Mouse (Mus musculus): ENCODE results near the gene 4931406P16Rik. TPM values are rescaled to one million over a fixed set of nuclear protein-coding genes. Genes with fewer than 3 reads are reported as not detected.

4931406P16Rik gene
- polyA plus RNA-seq, 1 experiment from 2014 or later: 26.9 TPM

DNA sequence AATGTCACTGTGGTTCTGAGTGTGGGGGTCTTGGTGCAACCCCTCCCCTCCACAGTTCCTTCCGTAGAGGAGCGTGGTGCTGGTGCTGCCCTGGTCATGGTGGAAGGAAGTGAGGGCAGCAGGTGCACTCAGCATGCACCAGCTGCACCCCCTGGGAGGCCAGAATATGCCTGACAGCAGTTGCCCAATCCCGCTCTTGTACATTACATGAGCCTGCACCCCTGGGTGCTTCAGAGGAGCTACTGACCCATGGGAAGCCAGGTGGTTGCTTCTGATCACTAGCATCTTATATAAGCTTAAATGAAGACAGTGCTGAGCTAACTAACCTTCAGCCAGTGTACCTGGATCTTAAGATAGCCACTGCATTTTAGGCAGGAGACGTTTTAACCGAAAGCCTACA lies 75.3 kb downstream of the 4931406P16Rik start:
- H3K9ac ChIP-seq (replicated peaks): no peak overlapping the region
- H3K27ac ChIP-seq: no peak overlapping the region
- H3K9me3 ChIP-seq: no peaks in the 10 kb centered on the region
- H3K27me3 ChIP-seq: no peaks in the 10 kb centered on the region
- H3K36me3 ChIP-seq: peaks cover 58% of the 10 kb centered on the region
- no peak overlapping the region for H3K4me2 ChIP-seq (replicated peaks)
- no peak for ATAC-seq
- H3K4me3 ChIP-seq (replicated peaks): no peak overlapping the region
- H3K4me1 ChIP-seq (replicated peaks): peaks cover 12% of the 10 kb centered on the region
- WGBS: 91% methylated on average over 5 of the region's 5 CpGs

GRCm38 (mm10) chr7:34235602-34236001 lies 77.7 kb downstream of the 4931406P16Rik start:
- Histone ChIP-seq H3K36me3 (peaks cover 40% of the 10 kb centered on the region), H3K4me2 (replicated peaks) (no peak overlapping the region), H3K4me3 (replicated peaks) (no peak overlapping the region), H3K27ac (no peak overlapping the region), H3K27me3 (no peaks in the 10 kb centered on the region), H3K9me3 (no peaks in the 10 kb centered on the region), H3K9ac (replicated peaks) (no peak overlapping the region), H3K4me1 (replicated peaks) (peaks cover 13% of the 10 kb centered on the region)
- 87% methylated on average over 5 of the region's 5 CpGs for WGBS
- no peak for ATAC-seq

GRCm38 (mm10) chr7:34234610-34235561 lies 78.5 kb downstream of the 4931406P16Rik start:
- no peaks in the 10 kb centered on the region for H3K9me3 ChIP-seq
- no peak for ATAC-seq
- H3K4me2 ChIP-seq (replicated peaks): peak overlapping the region; percentile 65
- peak overlapping the region; percentile 47 for H3K4me3 ChIP-seq (replicated peaks)
- H3K27me3 ChIP-seq: no peaks in the 10 kb centered on the region
- peaks cover 34% of the 10 kb centered on the region for H3K36me3 ChIP-seq
- peaks cover 17% of the 10 kb centered on the region for H3K4me1 ChIP-seq (replicated peaks)
- H3K27ac ChIP-seq: peak overlapping the region; percentile 83
- 4% methylated on average over 17 of the region's 17 CpGs for WGBS
- peak overlapping the region; percentile 68 for H3K9ac ChIP-seq (replicated peaks)

DNA sequence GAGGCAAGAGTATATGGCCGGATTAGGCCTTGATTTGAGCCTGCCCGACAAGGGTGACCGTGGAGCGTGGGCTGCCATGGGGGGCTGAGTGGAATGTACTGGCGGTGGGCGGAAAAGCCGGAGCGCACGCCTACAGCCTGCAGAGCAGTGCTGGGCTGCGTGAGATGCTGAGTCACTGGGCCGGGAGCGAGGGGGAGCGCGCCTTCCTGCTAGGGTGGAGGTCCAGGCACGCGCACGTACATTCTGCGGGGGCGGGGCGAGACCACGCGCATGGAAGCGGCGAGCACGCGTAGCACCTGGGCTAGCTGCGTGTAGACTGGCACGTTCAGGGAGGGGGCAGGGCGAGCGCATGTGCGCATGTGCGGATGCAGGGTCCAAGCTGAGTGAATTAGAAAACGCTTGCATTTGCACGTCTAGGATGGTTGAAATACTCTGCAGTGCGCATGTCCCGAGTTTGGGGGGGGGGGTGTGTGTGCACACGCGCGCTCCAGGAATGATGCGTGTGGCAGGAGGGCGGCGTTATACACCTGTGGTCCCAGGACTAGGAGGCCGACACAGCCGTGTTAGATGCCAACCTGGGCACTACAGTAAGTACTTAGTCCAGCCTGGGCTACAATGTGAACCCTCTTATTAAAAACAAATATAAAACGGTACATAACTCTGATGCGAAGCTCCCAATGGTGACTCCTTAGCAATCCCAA lies 79.3 kb downstream of the 4931406P16Rik start:
- Histone ChIP-seq H3K36me3 (peaks cover 26% of the 10 kb centered on the region), H3K4me2 (replicated peaks) (peak overlapping the region; percentile 65), H3K27me3 (no peaks in the 10 kb centered on the region), H3K27ac (peak overlapping the region; percentile 83), H3K9ac (replicated peaks) (peak overlapping the region; percentile 68), H3K9me3 (no peaks in the 10 kb centered on the region), H3K4me3 (replicated peaks) (peak overlapping the region; percentile 47), H3K4me1 (replicated peaks) (peaks cover 24% of the 10 kb centered on the region)
- under 1% methylated on average over 46 of the region's 46 CpGs for WGBS
- peak; percentile 97 for ATAC-seq

- Histone ChIP-seq H3K4me2 (replicated peaks) (peak overlapping the region; percentile 65), H3K9me3 (no peaks in the 10 kb centered on the region), H3K4me1 (replicated peaks) (peaks cover 34% of the 10 kb centered on the region), H3K4me3 (replicated peaks) (peak overlapping the region; percentile 47), H3K27me3 (no peaks in the 10 kb centered on the region), H3K36me3 (peaks cover 17% of the 10 kb centered on the region), H3K27ac (peak overlapping the region; percentile 83), H3K9ac (replicated peaks) (peak overlapping the region; percentile 58; the same call in 1 of the 2 replicates)
- WGBS: 43% methylated on average over 7 of the region's 7 CpGs
- ATAC-seq: peak; percentile 1; the same call in 1 of the 2 replicates
These were observed 80.3 kb downstream of the 4931406P16Rik start for GRCm38 (mm10) chr7:34232785-34233725.

GRCm38 (mm10) chr7:34230116-34230515 lies 83.2 kb downstream of the 4931406P16Rik start, which contains the start of gene Gpi1:
Gene Gpi1, minus strand, starts transcription at chr7:34230336.
- Histone ChIP-seq H3K27me3 (no peaks in the 10 kb centered on the region), H3K36me3 (peaks cover 28% of the 10 kb centered on the region), H3K4me3 (replicated peaks) (peak within 1 kb of the TSS; percentile 79), H3K4me2 (replicated peaks) (peak within 1 kb of the TSS; percentile 77), H3K27ac (peak within 1 kb of the TSS; percentile 64), H3K4me1 (replicated peaks) (peaks cover 44% of the 10 kb centered on the region), H3K9ac (replicated peaks) (peak within 1 kb of the TSS; percentile 79), H3K9me3 (no peaks in the 10 kb centered on the region)
- WGBS: under 1% methylated on average over 36 of the region's 39 CpGs
- ATAC-seq: peak; percentile 46

DNA sequence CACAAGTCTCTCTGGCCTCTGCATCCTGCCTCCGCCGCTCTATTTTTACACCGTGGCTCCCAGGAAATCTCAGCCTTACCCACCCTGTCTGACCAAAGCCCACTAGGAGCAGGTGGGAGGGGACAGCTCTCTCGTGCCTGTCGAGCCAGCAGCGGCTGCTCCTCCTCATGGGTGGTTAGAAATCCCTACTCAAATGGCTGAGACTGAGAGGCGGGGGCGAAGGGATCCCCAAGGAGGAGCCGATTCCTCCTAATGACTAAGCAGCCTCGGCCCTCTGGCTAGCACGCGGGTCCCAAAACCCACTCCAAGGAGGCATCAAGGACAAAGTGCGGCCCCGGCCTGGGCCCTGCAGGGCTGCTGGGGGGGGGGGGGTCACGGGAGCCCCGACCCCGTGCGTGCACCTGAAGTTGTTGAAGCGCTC lies 83.7 kb downstream of the 4931406P16Rik start:
- Histone ChIP-seq H3K4me3 (replicated peaks) (peak overlapping the region; percentile 79), H3K9me3 (no peaks in the 10 kb centered on the region), H3K36me3 (peaks cover 33% of the 10 kb centered on the region), H3K27ac (peak overlapping the region; percentile 64), H3K27me3 (no peaks in the 10 kb centered on the region), H3K9ac (replicated peaks) (peak overlapping the region; percentile 79), H3K4me2 (replicated peaks) (peak overlapping the region; percentile 77), H3K4me1 (replicated peaks) (peaks cover 40% of the 10 kb centered on the region)
- peak; percentile 25 for ATAC-seq
- 0% methylated on average over 19 of the region's 19 CpGs for WGBS

GRCm38 (mm10) chr7:34229153-34229552 lies 84.2 kb downstream of the 4931406P16Rik start:
- H3K4me1 ChIP-seq (replicated peaks): peaks cover 38% of the 10 kb centered on the region
- H3K4me2 ChIP-seq (replicated peaks): peak overlapping the region; percentile 77
- H3K27me3 ChIP-seq: no peaks in the 10 kb centered on the region
- 17% methylated on average over 5 of the region's 5 CpGs for WGBS
- H3K4me3 ChIP-seq (replicated peaks): peak overlapping the region; percentile 79
- peak overlapping the region; percentile 79 for H3K9ac ChIP-seq (replicated peaks)
- H3K9me3 ChIP-seq: no peaks in the 10 kb centered on the region
- peak overlapping the region; percentile 64 for H3K27ac ChIP-seq
- ATAC-seq: no peak
- H3K36me3 ChIP-seq: peaks cover 36% of the 10 kb centered on the region

DNA sequence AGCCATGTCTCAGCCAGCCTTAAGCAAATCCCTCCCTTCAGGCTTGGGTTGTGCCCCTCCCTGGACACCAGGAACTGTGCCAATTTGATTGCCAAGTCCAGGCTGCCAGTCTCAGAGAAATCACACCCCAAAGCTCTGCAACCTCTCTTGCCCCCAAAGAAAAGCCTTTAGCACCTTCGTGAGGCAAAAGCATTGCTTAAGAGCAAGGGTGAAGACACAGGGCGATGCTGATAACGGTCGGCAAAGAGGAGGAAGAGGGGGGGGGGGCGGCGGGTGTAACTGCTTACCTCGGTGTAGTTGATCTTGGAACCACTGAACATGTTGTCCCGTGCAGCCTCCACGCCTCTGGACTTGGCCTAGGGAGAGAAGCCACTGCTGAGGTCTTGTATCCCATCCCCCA lies 84.7 kb downstream of the 4931406P16Rik start:
- peak overlapping the region; percentile 79 for H3K4me3 ChIP-seq (replicated peaks)
- no peak for ATAC-seq
- no peak overlapping the region for H3K9ac ChIP-seq (replicated peaks)

DNA sequence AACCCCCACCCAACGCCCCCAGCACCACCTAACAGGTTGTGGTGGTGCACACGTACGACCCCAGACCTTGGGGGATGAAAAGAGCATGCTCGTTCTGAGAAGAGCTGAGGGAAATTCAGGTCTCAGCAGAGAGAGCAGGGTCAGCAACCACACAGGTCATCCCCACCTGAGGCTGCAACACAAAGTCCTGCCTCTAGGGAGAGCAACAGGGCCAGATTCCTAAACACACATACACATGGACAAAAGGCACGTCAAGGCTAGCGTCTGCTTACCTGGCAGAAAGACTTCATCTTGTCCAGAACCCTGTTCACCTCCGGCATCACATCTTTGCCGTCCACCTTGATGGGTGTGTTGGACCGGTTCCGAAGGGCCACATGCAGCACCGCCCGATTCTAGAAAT lies 86.5 kb downstream of the 4931406P16Rik start:
- Histone ChIP-seq H3K9me3 (no peaks in the 10 kb centered on the region), H3K9ac (replicated peaks) (no peak overlapping the region), H3K36me3 (peaks cover 58% of the 10 kb centered on the region), H3K4me1 (replicated peaks) (peaks cover 33% of the 10 kb centered on the region), H3K27me3 (no peaks in the 10 kb centered on the region), H3K4me3 (replicated peaks) (no peak overlapping the region), H3K27ac (no peak overlapping the region), H3K4me2 (replicated peaks) (no peak overlapping the region)
- WGBS: 93% methylated on average over 12 of the region's 12 CpGs
- ATAC-seq: no peak

More for the DNA sequence above, 84.7 kb downstream of the 4931406P16Rik start:
- H3K4me1 ChIP-seq (replicated peaks): peaks cover 38% of the 10 kb centered on the region
- H3K27ac ChIP-seq: no peak overlapping the region
- H3K9me3 ChIP-seq: no peaks in the 10 kb centered on the region
- H3K4me2 ChIP-seq (replicated peaks): peak overlapping the region; percentile 77
- no peaks in the 10 kb centered on the region for H3K27me3 ChIP-seq
- H3K36me3 ChIP-seq: peaks cover 41% of the 10 kb centered on the region
- 61% methylated on average over 9 of the region's 9 CpGs for WGBS

GRCm38 (mm10) chr7:34226086-34226485 lies 87.3 kb downstream of the 4931406P16Rik start:
- Histone ChIP-seq H3K27ac (no peak overlapping the region), H3K36me3 (peaks cover 66% of the 10 kb centered on the region), H3K4me3 (replicated peaks) (no peak overlapping the region), H3K9ac (replicated peaks) (no peak overlapping the region), H3K4me2 (replicated peaks) (no peak overlapping the region), H3K27me3 (no peaks in the 10 kb centered on the region), H3K4me1 (replicated peaks) (peaks cover 33% of the 10 kb centered on the region), H3K9me3 (no peaks in the 10 kb centered on the region)
- ATAC-seq: no peak
- 91% methylated on average over 8 of the region's 8 CpGs for WGBS
